Mouse (Mus musculus): Measurements from ENCODE around the gene Nemp1.

- TF ChIP-seq POLR2A (IDR thresholded peaks at IDR 0.05; ENCODE audit: control insufficient read depth, extremely low read depth, insufficient read depth, low read length, poor library complexity) (no peak), CTCF (IDR thresholded peaks at IDR 0.05; ENCODE audit: borderline replicate concordance, control insufficient read depth, extremely low read depth, insufficient read depth, low read length, poor library complexity) (no peak)
Measured at GRCm38 (mm10) chr10:127694636-127695035, 27.9 kb downstream of the Nemp1 start.

Measured in thymus, adult 2 months (tissue).